Mouse (Mus musculus) liver, postnatal 0 days (tissue): Measurements from ENCODE around the gene Plcl2.

Source experiments
- CTCF ChIP-seq: sonication (generic); IDR thresholded peaks from 2 replicates; pipeline ENCODE4 v1.5.1; 2016; ENCODE audit warnings: antibody characterized with exemption, low read depth
- EP300 ChIP-seq: IDR thresholded peaks from 2 replicates; pipeline ENCODE4 v1.6.1; 2016; ENCODE audit warnings: antibody characterized with exemption, low read depth, mild to moderate bottlenecking

DNA sequence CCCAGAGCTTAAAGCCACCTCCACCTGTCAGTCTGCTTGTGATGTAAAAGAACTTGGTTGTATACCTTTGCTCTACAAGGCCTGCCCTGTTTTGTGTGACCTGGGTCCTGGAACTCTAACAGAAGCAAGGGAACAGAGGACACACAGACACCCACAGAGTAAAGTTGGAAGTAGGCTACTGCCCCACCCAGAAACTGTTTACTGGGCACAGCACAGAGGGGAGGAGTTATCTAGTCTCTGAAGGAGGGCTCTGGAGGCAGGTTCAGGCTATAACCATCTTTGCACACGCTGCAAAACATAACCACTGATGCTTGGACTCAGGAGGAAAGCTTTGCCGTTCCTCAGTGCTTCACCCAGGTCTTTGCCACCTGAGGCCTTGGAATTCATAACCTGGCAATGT is 221.7 kb downstream of the Plcl2 start:
- no peak for TF ChIP-seq CTCF
- TF ChIP-seq EP300, result no peak
